Mouse (Mus musculus): ENCODE measurements around the gene Tbc1d7. TPM values are rescaled to one million over a fixed set of nuclear protein-coding genes. Genes with fewer than 3 reads are reported as not detected.
A peak's percentile ranks its signal among the peaks of the same experiment; 100 is the strongest.

Gene Tbc1d7
- total and polyA plus RNA-seq, 2 experiments from 2014 or later: 30.8 to 85.9 TPM

- ATAC-seq (ENCODE audit: low FRiP score) (no peak), DNase-seq (ENCODE audit: low spot score) (no peak)
- no peaks in the 10 kb centered on the region for H3K27me3 ChIP-seq (ENCODE audit: insufficient read depth, low read length)
- H3K4me3 ChIP-seq (ENCODE audit: low read depth, low read length): no peak overlapping the region
- no peaks in the 10 kb centered on the region for H3K36me3 ChIP-seq (ENCODE audit: insufficient read depth, low read length)
- no peak overlapping the region for H3K4me2 ChIP-seq (ENCODE audit: low read depth, low read length, poor library complexity, severe bottlenecking)
- no peak for TF ChIP-seq CTCF (IDR thresholded peaks at IDR 0.05)
- no peak overlapping the region for H3K9ac ChIP-seq (replicated peaks; ENCODE audit: low read length, poor library complexity, severe bottlenecking)
- no peak overlapping the region for H3K27ac ChIP-seq (ENCODE audit: low read depth, low read length)
- WGBS: 61% methylated on average over 7 of the region's 7 CpGs
- H3K9me3 ChIP-seq (ENCODE audit: low read length): no peaks in the 10 kb centered on the region
- H3K4me1 ChIP-seq (ENCODE audit: insufficient read depth, low read length): no peaks in the 10 kb centered on the region
These were observed 22.0 kb upstream of the Tbc1d7 start for GRCm38 (mm10) chr13:43193266-43193665.

- 11% methylated on average over 14 of the region's 14 CpGs for WGBS
- ATAC-seq (ENCODE audit: low FRiP score): no peak
These were observed 20.5 kb upstream of the Tbc1d7 start for GRCm38 (mm10) chr13:43191741-43192192.

DNA sequence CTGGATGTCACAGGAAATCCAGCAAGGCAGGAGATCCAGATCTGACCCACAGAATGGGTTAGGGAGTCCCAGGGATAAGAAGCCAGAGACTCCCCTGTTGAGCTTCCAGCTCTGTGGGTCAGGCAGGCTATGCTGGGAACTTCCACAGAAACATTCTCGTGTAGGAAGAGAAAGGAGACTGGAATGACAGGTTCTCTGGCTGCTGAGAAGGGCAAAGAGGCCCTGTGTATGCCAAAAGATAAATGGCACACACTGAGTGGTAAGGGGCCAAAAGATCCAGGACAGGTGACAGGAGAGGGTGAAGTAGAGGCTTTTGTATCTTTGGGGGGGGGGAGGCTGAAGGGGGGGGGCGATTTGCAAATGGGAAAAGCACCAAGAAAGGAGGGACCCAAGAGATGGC is 20.0 kb upstream of the Tbc1d7 start:
- Histone ChIP-seq H3K4me3 (ENCODE audit: low read depth, low read length) (no peak overlapping the region), H3K27me3 (ENCODE audit: insufficient read depth, low read length) (no peaks in the 10 kb centered on the region), H3K36me3 (ENCODE audit: insufficient read depth, low read length) (no peaks in the 10 kb centered on the region), H3K4me1 (ENCODE audit: insufficient read depth, low read length) (no peaks in the 10 kb centered on the region), H3K9ac (replicated peaks; ENCODE audit: low read length, poor library complexity, severe bottlenecking) (no peak overlapping the region), H3K4me2 (ENCODE audit: low read depth, low read length, poor library complexity, severe bottlenecking) (no peak overlapping the region; the same call in 1 of the 2 replicates), H3K27ac (ENCODE audit: low read depth, low read length) (no peak overlapping the region), H3K9me3 (ENCODE audit: low read length) (no peaks in the 10 kb centered on the region)
- 28% methylated on average over 2 of the region's 2 CpGs for WGBS
- ATAC-seq (ENCODE audit: low FRiP score) (no peak), DNase-seq (ENCODE audit: low spot score) (no peak)
- TF ChIP-seq CTCF (IDR thresholded peaks at IDR 0.05): no peak

More at GRCm38 (mm10) chr13:43191741-43192192, 20.5 kb upstream of the Tbc1d7 start:
- Histone ChIP-seq H3K4me1 (ENCODE audit: insufficient read depth, low read length) (no peaks in the 10 kb centered on the region), H3K9ac (replicated peaks; ENCODE audit: low read length, poor library complexity, severe bottlenecking) (no peak overlapping the region), H3K36me3 (ENCODE audit: insufficient read depth, low read length) (no peaks in the 10 kb centered on the region), H3K9me3 (ENCODE audit: low read length) (no peaks in the 10 kb centered on the region), H3K4me2 (ENCODE audit: low read depth, low read length, poor library complexity, severe bottlenecking) (peak overlapping the region; percentile 33), H3K27me3 (ENCODE audit: insufficient read depth, low read length) (no peaks in the 10 kb centered on the region), H3K4me3 (ENCODE audit: low read depth, low read length) (no peak overlapping the region), H3K27ac (ENCODE audit: low read depth, low read length) (no peak overlapping the region)
- no peak for DNase-seq (ENCODE audit: low spot score)
- no peak for TF ChIP-seq CTCF (IDR thresholded peaks at IDR 0.05)

GRCm38 (mm10) chr13:43187736-43188135 is 16.4 kb upstream of the Tbc1d7 start:
- ATAC-seq (ENCODE audit: low FRiP score): no peak
- Histone ChIP-seq H3K36me3 (ENCODE audit: insufficient read depth, low read length) (no peaks in the 10 kb centered on the region), H3K4me3 (ENCODE audit: low read depth, low read length) (no peak overlapping the region), H3K9ac (replicated peaks; ENCODE audit: low read length, poor library complexity, severe bottlenecking) (no peak overlapping the region), H3K4me2 (ENCODE audit: low read depth, low read length, poor library complexity, severe bottlenecking) (no peak overlapping the region), H3K27me3 (ENCODE audit: insufficient read depth, low read length) (no peaks in the 10 kb centered on the region), H3K4me1 (ENCODE audit: insufficient read depth, low read length) (no peaks in the 10 kb centered on the region), H3K9me3 (ENCODE audit: low read length) (no peaks in the 10 kb centered on the region), H3K27ac (ENCODE audit: low read depth, low read length) (no peak overlapping the region)
- WGBS: 93% methylated on average over 4 of the region's 4 CpGs
- no peak for DNase-seq (ENCODE audit: low spot score)
- no peak for TF ChIP-seq CTCF (IDR thresholded peaks at IDR 0.05)

GRCm38 (mm10) chr13:43183248-43184055 is 12.2 kb upstream of the Tbc1d7 start:
- Histone ChIP-seq H3K27ac (ENCODE audit: low read depth, low read length) (no peak overlapping the region), H3K9ac (replicated peaks; ENCODE audit: low read length, poor library complexity, severe bottlenecking) (no peak overlapping the region), H3K9me3 (ENCODE audit: low read length) (no peaks in the 10 kb centered on the region), H3K27me3 (ENCODE audit: insufficient read depth, low read length) (no peaks in the 10 kb centered on the region), H3K4me2 (ENCODE audit: low read depth, low read length, poor library complexity, severe bottlenecking) (peak overlapping the region; percentile 56), H3K36me3 (ENCODE audit: insufficient read depth, low read length) (no peaks in the 10 kb centered on the region), H3K4me1 (ENCODE audit: insufficient read depth, low read length) (no peaks in the 10 kb centered on the region), H3K4me3 (ENCODE audit: low read depth, low read length) (peak overlapping the region; percentile 25)
- DNase-seq (ENCODE audit: low spot score): peak; percentile 34
- WGBS: 30% methylated on average over 8 of the region's 8 CpGs
- no peak for TF ChIP-seq CTCF (IDR thresholded peaks at IDR 0.05)
- ATAC-seq (ENCODE audit: low FRiP score): no peak

DNA sequence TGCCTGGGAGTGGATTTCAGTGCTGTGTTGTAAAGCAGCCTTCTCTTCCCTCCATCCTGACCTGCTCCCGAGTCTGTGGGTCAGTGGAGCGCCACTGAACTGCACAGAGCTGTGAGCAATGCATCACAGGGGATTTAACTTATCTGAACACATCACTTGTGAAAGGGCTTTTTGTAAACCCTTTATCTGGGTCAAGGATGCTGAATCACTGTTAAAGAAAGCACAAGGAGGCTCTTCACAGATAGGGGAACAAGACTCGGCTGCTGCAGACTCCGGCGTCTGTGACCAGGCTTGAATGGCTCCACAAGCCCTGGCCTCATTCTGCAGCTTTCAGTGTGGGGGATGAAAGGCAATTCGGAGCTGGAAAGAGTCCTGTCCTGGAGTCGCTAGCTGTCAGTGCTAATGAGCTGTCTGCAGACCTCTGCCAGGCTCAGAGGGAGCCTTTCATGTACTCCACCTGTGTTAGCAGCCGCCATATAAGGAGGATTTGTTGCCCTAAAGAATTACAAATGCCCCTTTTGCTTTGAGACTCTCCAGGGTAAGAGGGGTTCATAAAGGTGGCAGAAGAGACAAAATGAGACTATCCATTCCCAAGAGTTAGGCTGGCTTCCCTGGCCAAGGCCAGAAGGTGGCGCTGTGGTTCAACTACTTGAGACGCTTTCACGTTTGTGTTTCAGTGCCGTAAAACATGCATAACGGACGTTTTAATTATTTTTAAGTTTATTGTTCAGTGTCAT is 11.3 kb upstream of the Tbc1d7 start:
- peak; percentile 91 for DNase-seq (ENCODE audit: low spot score)
- peak overlapping the region; percentile 13; the same call in 1 of the 2 replicates for H3K27ac ChIP-seq (ENCODE audit: low read depth, low read length)
- peak; percentile 64 for ATAC-seq (ENCODE audit: low FRiP score)
- H3K27me3 ChIP-seq (ENCODE audit: insufficient read depth, low read length): no peaks in the 10 kb centered on the region
- no peak overlapping the region; the same call in 1 of the 2 replicates for H3K9ac ChIP-seq (replicated peaks; ENCODE audit: low read length, poor library complexity, severe bottlenecking)
- H3K4me2 ChIP-seq (ENCODE audit: low read depth, low read length, poor library complexity, severe bottlenecking): peak overlapping the region; percentile 56
- no peaks in the 10 kb centered on the region for H3K4me1 ChIP-seq (ENCODE audit: insufficient read depth, low read length)
- H3K36me3 ChIP-seq (ENCODE audit: insufficient read depth, low read length): no peaks in the 10 kb centered on the region
- H3K9me3 ChIP-seq (ENCODE audit: low read length): no peaks in the 10 kb centered on the region
- TF ChIP-seq CTCF (IDR thresholded peaks at IDR 0.05): peak; percentile 93
- 10% methylated on average over 14 of the region's 14 CpGs for WGBS
- H3K4me3 ChIP-seq (ENCODE audit: low read depth, low read length): peak overlapping the region; percentile 25
